In genomic region chr2:60808822-60809221, GRCm38 (mm10) we compare ENCODE assay signal across 10 mouse cellular contexts.
DNase-seq lines count a peak whose midpoint lies in the region; ATAC-seq and TF ChIP-seq lines count a peak whose summit lies in the region.
"Had no signal": no experiment of that assay in that cellular context is flagged by ENCODE, and none has a peak within 500 bp of the region (broad histone marks: within the 10 kb centered on the region; RNA-seq: fewer than 3 reads in every experiment).

No protein-coding gene starts in this region.

- no peak overlapping the region for H3K9ac ChIP-seq in heart, embryonic 13.5 days
- H3K9ac ChIP-seq in liver, adult 2 months (ENCODE audit: low read depth, low read length): no peak overlapping the region
- no peak overlapping the region for H3K9ac ChIP-seq in neural tube, embryonic 15.5 days (replicated peaks)

- H3K4me1 ChIP-seq in heart, embryonic 13.5 days: peaks cover 80% of the 10 kb centered on the region
- H3K4me1 ChIP-seq in liver, adult 2 months (ENCODE audit: control insufficient read depth, insufficient read depth, low read length): peaks cover 29% of the 10 kb centered on the region
- H3K4me1 ChIP-seq in embryonic fibroblast, embryonic 13.5 days (ENCODE audit: control insufficient read depth, insufficient read depth, low read length): peaks cover 34% of the 10 kb centered on the region
- peaks cover 23% of the 10 kb centered on the region for H3K4me1 ChIP-seq in neural tube, embryonic 15.5 days

- ATAC-seq in heart, embryonic 13.5 days (ENCODE audit: extremely low read depth, insufficient number of reproducible peaks, low FRiP score, low TSS enrichment): no peak
- ATAC-seq in neural tube, embryonic 15.5 days (ENCODE audit: low FRiP score): no peak
- ATAC-seq in erythroid progenitor cell, adult 5-6 weeks (replicated peaks; ENCODE audit: low FRiP score, poor library complexity, severe bottlenecking): no peak

- peak overlapping the region; percentile 82 for H3K27ac ChIP-seq in heart, embryonic 13.5 days (replicated peaks)
- peak overlapping the region; percentile 2; the same call in 1 of the 2 replicates for H3K27ac ChIP-seq in liver, adult 2 months (replicated peaks; ENCODE audit: insufficient read depth, low read depth, low read length)
- peak overlapping the region; percentile 87 for H3K27ac ChIP-seq in embryonic fibroblast, embryonic 13.5 days (ENCODE audit: insufficient read depth, low read length)
- peak overlapping the region; percentile 33; the same call in 1 of the 2 replicates for H3K27ac ChIP-seq in neural tube, embryonic 15.5 days (replicated peaks)

- no peak overlapping the region for H3K4me2 ChIP-seq in heart, embryonic 13.5 days
- H3K4me2 ChIP-seq in neural tube, embryonic 15.5 days: no peak overlapping the region

- no peak for DNase-seq in heart, adult 18-20 months
- DNase-seq in liver, adult 2 months (ENCODE audit: extremely low read depth, low read depth, low spot score): peak; percentile 74
- no peak for DNase-seq in liver
- DNase-seq in urinary bladder, adult 2 months (ENCODE audit: low spot score): no peak
- DNase-seq: adrenal gland, adult 2 months; right cerebral cortex, postnatal 4 days had no signal

- peaks cover 4% of the 10 kb centered on the region; the same call in 1 of the 2 replicates for H3K36me3 ChIP-seq in heart, embryonic 13.5 days
- no peaks in the 10 kb centered on the region for H3K36me3 ChIP-seq in liver, adult 2 months (ENCODE audit: control insufficient read depth, insufficient read depth, low read length)
- no peaks in the 10 kb centered on the region for H3K36me3 ChIP-seq in neural tube, embryonic 15.5 days

- H3K4me3 ChIP-seq in heart, embryonic 13.5 days: no peak overlapping the region
- H3K4me3 ChIP-seq in liver, adult 2 months (ENCODE audit: insufficient read depth, low read depth, low read length): no peak overlapping the region
- no peak overlapping the region for H3K4me3 ChIP-seq in embryonic fibroblast, embryonic 13.5 days (ENCODE audit: insufficient read depth, low read length)
- no peak overlapping the region for H3K4me3 ChIP-seq in neural tube, embryonic 15.5 days (replicated peaks)

- TF ChIP-seq CTCF in liver, adult 2 months (IDR thresholded peaks at IDR 0.05; ENCODE audit: low read depth, low read length): no peak
- TF ChIP-seq CTCF in embryonic fibroblast, embryonic 13.5 days (IDR thresholded peaks at IDR 0.05; ENCODE audit: borderline replicate concordance, insufficient read depth, low read length): no peak

- peaks cover 9% of the 10 kb centered on the region; the same call in 1 of the 2 replicates for H3K79me2 ChIP-seq in liver, adult 2 months (ENCODE audit: control insufficient read depth, insufficient read depth, low read length)

- H3K27me3 ChIP-seq in heart, embryonic 13.5 days (replicated peaks): no peaks in the 10 kb centered on the region
- H3K27me3 ChIP-seq in liver, adult 2 months (ENCODE audit: control insufficient read depth, insufficient read depth, low read length): no peaks in the 10 kb centered on the region
- H3K27me3 ChIP-seq in neural tube, embryonic 15.5 days (replicated peaks): no peaks in the 10 kb centered on the region

- no peak for TF ChIP-seq POLR2A in liver, adult 2 months (IDR thresholded peaks at IDR 0.05; ENCODE audit: extremely low read depth, insufficient read depth, low read length)
- TF ChIP-seq POLR2A in embryonic fibroblast, embryonic 13.5 days (IDR thresholded peaks at IDR 0.05; ENCODE audit: low read depth, low read length): no peak

- no peaks in the 10 kb centered on the region for H3K9me3 ChIP-seq in heart, embryonic 13.5 days
- no peaks in the 10 kb centered on the region for H3K9me3 ChIP-seq in neural tube, embryonic 15.5 days (replicated peaks)

- 73% methylated on average over 6 of the region's 6 CpGs for WGBS in heart, embryonic 13.5 days
- 44% methylated on average over 6 of the region's 6 CpGs for WGBS in liver, adult 2 months
- 84% methylated on average over 6 of the region's 6 CpGs for WGBS in neural tube, embryonic 15.5 days

Comparison
In these comparisons a context has a peak if more than half of its experiments do, and no peak if none do; other contexts are left out.
1. H3K27ac ChIP-seq: peak in every context shown above with its lines; median percentile 87 in embryonic fibroblast, embryonic 13.5 days; 82 in heart, embryonic 13.5 days; 33 in neural tube, embryonic 15.5 days; 2 in liver, adult 2 months.